Mouse (Mus musculus): Measurements from ENCODE around the gene Fam110c. TPM values are rescaled to one million over a fixed set of nuclear protein-coding genes. Genes with fewer than 3 reads are reported as not detected.
"Not testable (repeated sequence)": the region's sequence is repeated elsewhere in the genome, so short reads cannot be mapped to it uniquely, and the experiment has no call there.

The Fam110c gene
- 0.25 and 0.30 TPM in 2 replicates for polyA plus RNA-seq (2016; fragmentation: Nextera tagmentation; extraction: Ambion mirVana)

DNA sequence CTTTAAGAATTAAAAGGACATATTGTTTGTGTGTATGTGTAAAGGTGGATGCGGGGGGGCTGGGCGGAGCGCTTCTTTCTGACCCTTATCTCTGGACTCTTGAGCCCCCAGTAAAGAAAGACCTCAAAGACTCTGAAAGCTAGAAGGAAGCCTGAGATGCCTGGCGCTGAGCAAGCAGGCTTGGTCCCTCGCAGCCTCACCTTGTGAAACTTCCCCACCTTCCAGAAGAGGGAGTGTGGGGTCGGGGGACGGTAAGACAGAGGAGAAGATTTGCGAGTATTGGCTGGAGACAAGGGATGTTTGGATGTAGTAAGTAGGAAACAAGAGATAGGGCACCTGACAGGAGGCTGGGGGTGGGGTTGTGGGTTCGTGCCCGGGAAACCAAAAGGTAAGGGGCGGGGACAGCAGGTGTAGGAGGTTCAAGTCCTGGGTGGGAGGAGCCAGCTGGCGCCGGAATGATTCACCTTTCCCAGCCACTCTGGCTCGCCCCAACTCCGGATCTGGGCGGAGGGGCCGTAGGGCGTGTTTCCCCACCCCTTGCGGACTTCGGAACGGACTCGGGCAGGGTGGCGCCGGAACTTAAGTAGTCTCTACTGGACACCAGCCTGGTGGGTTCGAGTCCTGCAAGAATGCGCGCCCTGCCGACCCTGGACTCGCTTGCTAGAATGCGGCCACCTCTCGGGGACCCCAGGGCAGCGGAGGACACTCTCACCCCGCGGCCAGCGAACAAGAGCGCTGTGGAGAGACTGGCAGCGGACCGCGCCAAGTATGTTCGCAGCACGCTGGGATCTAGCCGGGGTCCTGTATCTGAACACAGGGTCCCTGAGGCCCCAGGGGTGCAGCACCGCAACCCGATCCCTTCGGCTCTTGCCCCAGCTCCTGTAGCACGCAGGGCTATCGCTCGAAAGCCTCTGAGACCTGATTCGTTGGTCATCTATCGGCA lies at the start of gene Fam110c:
TSS of gene Fam110c (plus strand) at position 450 of the 943 bp plus-strand sequence.
- Histone ChIP-seq H3K27me3 (ENCODE audit: low read depth, poor library complexity, severe bottlenecking) (peaks cover 61% of the 10 kb centered on the region), H3K4me1 (peaks cover 19% of the 10 kb centered on the region), H3K27ac (replicated peaks) (peak within 1 kb of the TSS; percentile 52; the same call in 1 of the 2 replicates)

DNA sequence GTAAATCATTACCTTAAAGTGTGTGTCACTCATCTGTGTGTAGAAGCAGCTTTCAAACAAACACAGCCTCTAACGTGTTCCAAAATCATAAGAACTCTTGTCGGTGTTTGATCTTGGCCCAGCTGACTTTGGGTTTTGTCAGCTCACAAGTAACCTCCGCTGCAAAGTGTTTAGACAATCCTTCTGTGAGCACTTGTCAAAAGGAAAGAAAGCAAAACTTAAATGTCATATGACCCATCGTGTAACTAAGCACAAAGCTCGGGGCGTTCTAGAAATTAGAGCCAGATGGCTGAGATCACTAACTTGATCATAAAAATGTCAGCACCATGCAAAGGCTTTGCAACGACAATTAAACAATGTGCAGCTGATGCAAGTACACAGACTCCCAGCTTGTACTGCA lies 47.2 kb upstream of the Fam110c start:
- no peaks in the 10 kb centered on the region for H3K27me3 ChIP-seq (ENCODE audit: low read depth, poor library complexity, severe bottlenecking)
- no peak overlapping the region for H3K4me3 ChIP-seq
- no peaks in the 10 kb centered on the region for H3K9me3 ChIP-seq (replicated peaks)
- WGBS: 77% methylated on average over 7 of the region's 7 CpGs
- no peak overlapping the region for H3K27ac ChIP-seq (replicated peaks)
- no peak for DNase-seq (ENCODE audit: low spot score)
- no peaks in the 10 kb centered on the region for H3K4me1 ChIP-seq
- H3K36me3 ChIP-seq: no peaks in the 10 kb centered on the region

More for the DNA sequence above, at the start of gene Fam110c:
- peak; percentile 55 for DNase-seq (ENCODE audit: low spot score)
- 1% methylated on average over 50 of the region's 50 CpGs for WGBS
- H3K4me3 ChIP-seq: peak within 1 kb of the TSS; percentile 63
- no peaks in the 10 kb centered on the region for H3K36me3 ChIP-seq
- no peaks in the 10 kb centered on the region for H3K9me3 ChIP-seq (replicated peaks)

DNA sequence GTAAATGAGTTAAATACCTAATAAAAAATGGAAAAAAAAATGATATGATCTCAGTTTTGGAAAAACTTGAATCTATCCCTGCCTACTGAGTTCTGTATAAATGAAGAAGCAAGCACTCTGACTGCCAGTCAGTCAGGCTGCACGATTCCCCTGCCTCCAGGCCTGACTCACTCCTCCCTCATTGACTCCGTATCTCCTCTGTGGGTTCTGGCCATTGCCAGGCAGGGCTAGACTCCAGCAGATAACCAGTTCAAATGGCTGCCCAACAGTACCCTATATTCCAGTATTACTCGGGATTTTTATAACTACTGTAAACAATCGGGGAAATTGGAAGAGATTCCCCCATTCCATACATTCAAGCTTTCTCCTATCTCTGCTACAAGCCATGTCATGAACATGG lies 21.6 kb upstream of the Fam110c start:
- Histone ChIP-seq H3K27me3 (ENCODE audit: low read depth, poor library complexity, severe bottlenecking) (no peaks in the 10 kb centered on the region), H3K4me1 (no peaks in the 10 kb centered on the region), H3K9me3 (replicated peaks) (no peaks in the 10 kb centered on the region), H3K27ac (replicated peaks) (no peak overlapping the region), H3K36me3 (no peaks in the 10 kb centered on the region), H3K4me3 (no peak overlapping the region)
- no peak for DNase-seq (ENCODE audit: low spot score)
- WGBS: 93% methylated on average over 4 of the region's 4 CpGs

DNA sequence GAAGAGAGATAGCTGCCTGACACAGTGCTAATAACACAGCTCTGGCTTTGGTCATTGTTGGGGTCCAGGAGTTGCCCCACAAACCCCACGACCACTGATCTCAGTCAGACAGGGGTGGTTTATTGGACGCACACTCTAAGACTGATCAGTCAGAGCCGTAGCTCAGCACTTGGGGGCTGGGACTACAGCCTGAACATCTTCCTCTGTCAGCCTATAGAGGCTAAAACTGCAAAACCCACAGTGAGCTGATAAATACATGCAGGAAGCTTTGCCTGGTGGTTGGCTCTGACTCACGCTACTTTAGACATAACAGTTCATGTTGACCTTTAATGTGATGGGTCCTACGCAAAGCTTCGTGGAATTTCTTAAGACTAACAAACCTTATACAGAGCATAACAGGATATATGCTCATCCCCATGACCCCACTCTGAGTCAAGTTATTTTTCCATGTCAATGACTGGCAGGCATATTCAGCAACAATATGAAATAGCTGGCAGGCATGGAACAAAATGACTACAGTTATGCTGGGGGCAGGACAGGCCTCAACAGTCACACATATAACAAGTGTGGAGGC lies 17.3 kb upstream of the Fam110c start:
- no peak for DNase-seq (ENCODE audit: low spot score)
- 88% methylated on average over 6 of the region's 6 CpGs for WGBS
- Histone ChIP-seq H3K36me3 (no peaks in the 10 kb centered on the region), H3K9me3 (replicated peaks) (no peaks in the 10 kb centered on the region), H3K27ac (replicated peaks) (no peak overlapping the region), H3K27me3 (ENCODE audit: low read depth, poor library complexity, severe bottlenecking) (no peaks in the 10 kb centered on the region), H3K4me3 (no peak overlapping the region), H3K4me1 (no peaks in the 10 kb centered on the region)

DNA sequence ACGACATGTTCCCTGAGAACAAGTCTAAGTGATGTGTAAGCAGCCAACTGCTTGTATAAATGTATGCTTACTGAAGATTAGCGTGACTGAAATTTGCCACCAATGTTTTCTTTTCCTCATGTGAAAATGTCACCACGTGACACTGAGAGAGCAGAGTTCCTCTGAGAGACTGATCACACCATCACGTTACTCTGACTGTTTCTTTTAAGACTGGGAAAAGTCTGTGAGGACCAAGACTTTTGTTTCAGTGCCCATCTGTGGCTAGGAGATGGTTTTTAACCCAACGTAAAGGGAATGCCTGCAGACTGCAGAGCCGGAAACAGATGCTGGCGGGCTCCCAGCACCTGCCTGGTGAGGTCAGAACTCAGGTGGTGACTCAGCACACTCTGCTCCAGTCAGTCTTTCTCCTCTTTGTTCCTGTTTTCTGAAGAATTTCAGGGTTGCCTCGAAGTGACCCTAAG lies 14.2 kb upstream of the Fam110c start:
- Histone ChIP-seq H3K36me3 (no peaks in the 10 kb centered on the region), H3K27me3 (ENCODE audit: low read depth, poor library complexity, severe bottlenecking) (no peaks in the 10 kb centered on the region), H3K4me3 (no peak overlapping the region), H3K4me1 (no peaks in the 10 kb centered on the region), H3K27ac (replicated peaks) (no peak overlapping the region), H3K9me3 (replicated peaks) (no peaks in the 10 kb centered on the region)
- DNase-seq (ENCODE audit: low spot score): no peak
- 69% methylated on average over 8 of the region's 8 CpGs for WGBS

DNA sequence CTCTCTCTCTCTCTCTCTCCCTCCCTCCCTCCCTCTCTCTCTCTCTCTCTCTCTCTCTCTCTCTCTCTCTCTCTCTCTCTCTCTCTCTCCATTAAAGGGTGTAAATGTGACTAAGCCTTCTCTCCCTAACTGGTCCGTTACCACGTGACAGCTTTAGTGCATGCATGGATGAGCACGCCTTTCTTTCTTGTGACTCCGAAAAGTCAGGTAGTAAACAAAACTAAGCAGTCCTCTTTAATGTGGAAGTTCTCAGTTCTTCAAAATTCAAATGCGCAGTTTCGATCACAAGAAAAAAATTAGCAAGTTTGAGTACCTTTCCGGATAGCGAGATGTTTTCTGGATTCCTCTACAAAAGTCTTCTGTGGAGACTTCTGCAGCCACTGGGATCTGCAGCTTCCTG lies 13.4 kb upstream of the Fam110c start:
- WGBS: 58% methylated on average over 8 of the region's 8 CpGs
- no peak overlapping the region for H3K4me3 ChIP-seq
- H3K9me3 ChIP-seq (replicated peaks): no peaks in the 10 kb centered on the region
- no peaks in the 10 kb centered on the region for H3K36me3 ChIP-seq
- DNase-seq (ENCODE audit: low spot score): no peak
- H3K27me3 ChIP-seq (ENCODE audit: low read depth, poor library complexity, severe bottlenecking): no peaks in the 10 kb centered on the region
- no peaks in the 10 kb centered on the region for H3K4me1 ChIP-seq
- H3K27ac ChIP-seq (replicated peaks): no peak overlapping the region

DNA sequence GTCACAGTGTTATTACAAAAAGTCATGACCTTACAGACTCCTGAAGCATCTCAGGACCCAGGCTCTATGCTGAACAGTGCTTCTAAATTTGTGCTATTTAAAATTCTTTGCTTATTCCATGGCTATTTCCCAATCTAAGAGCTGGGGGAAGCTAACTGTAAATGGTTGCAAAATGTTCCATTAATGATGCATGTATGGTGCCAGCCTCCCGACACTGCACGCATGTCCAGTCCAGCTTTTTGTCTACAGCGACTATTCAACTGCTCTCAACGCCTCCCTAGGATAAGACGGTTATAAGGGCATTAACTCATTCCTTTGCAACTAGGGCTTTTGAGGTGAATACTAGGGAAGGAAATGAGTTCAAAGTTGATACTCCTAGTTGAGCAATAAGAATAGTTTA lies 2.4 kb upstream of the Fam110c start:
- 88% methylated on average over 5 of the region's 5 CpGs for WGBS
- H3K4me1 ChIP-seq: peaks cover 19% of the 10 kb centered on the region
- peaks cover under 1% of the 10 kb centered on the region; the same call in 1 of the 2 replicates for H3K9me3 ChIP-seq (replicated peaks)
- peaks cover 42% of the 10 kb centered on the region for H3K27me3 ChIP-seq (ENCODE audit: low read depth, poor library complexity, severe bottlenecking)
- no peak overlapping the region for H3K27ac ChIP-seq (replicated peaks)
- H3K36me3 ChIP-seq: no peaks in the 10 kb centered on the region
- no peak for DNase-seq (ENCODE audit: low spot score)
- H3K4me3 ChIP-seq: no peak overlapping the region

DNA sequence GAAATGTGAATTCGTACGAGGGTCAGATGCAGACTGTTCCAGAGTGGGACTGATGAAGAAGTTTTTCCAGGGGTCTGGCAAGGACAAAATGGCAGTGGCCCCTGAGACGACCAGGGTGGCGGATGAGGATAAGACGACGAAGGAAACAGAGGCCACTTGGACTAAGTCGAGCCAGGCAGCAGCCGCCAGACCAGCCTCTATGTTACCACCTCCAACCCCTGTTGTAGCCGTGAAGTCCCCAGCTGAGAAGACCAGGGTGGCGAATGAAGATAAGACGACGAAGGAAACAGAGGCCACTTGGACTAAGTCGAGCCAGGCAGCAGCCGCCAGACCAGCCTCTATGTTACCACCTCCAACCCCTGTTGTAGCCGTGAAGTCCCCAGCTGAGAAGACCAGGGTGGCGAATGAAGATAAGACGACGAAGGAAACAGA lies 710 bp downstream of the Fam110c start:
- WGBS: under 1% methylated on average over 16 of the region's 18 CpGs

DNA sequence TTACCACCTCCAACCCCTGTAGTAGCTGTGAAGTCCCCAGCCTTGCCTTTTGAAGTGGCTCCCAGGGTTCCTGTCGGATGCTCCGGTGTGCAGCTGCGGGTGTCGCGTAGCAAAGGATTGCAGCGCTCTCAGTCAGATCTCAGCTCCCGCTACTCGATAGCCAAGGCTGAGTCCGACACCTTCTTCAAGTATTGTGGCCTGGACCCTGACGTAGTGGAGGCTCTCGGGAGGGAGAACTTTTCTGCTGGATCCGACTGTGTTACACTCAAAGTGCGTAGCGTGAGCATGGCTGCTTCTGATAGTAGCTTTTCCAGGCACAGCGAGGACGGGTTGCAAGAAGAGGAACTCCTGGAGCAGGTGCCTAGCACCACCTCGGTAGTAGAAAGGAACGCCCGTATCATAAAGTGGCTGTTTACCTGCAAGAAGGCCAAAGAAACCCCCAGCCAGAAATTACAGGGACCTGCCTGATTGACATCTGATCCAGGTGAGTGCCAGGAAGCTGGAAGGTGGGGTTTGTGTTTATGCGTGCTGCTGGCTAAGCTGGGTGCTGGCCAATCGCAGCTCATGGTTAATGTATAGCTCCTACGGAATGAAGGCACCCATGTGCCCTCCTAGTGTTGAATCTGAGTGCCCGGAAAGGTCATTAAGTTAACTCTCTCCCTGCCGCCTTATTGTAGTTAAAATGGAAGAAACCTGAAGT lies 1.3 kb downstream of the Fam110c start:
- H3K27ac ChIP-seq (replicated peaks): no peak overlapping the region
- H3K36me3 ChIP-seq: no peaks in the 10 kb centered on the region
- peak overlapping the region; percentile 52 for H3K4me3 ChIP-seq
- H3K9me3 ChIP-seq (replicated peaks): no peaks in the 10 kb centered on the region
- DNase-seq (ENCODE audit: low spot score): peak; percentile 53
- WGBS: 4% methylated on average over 24 of the region's 24 CpGs
- peaks cover 19% of the 10 kb centered on the region for H3K4me1 ChIP-seq
- H3K27me3 ChIP-seq (ENCODE audit: low read depth, poor library complexity, severe bottlenecking): peaks cover 61% of the 10 kb centered on the region

More for the DNA sequence above, 710 bp downstream of the Fam110c start:
- Histone ChIP-seq H3K27ac (replicated peaks) (0 out of 2 replicates have a peak overlapping the region, but pooled peaks have one; percentile 52), H3K4me1 (peaks cover 19% of the 10 kb centered on the region), H3K27me3 (ENCODE audit: low read depth, poor library complexity, severe bottlenecking) (peaks cover 61% of the 10 kb centered on the region), H3K4me3 (peak overlapping the region; percentile 63)
- DNase-seq (ENCODE audit: low spot score); H3K36me3 ChIP-seq; H3K9me3 ChIP-seq (replicated peaks): not testable (repeated sequence)

DNA sequence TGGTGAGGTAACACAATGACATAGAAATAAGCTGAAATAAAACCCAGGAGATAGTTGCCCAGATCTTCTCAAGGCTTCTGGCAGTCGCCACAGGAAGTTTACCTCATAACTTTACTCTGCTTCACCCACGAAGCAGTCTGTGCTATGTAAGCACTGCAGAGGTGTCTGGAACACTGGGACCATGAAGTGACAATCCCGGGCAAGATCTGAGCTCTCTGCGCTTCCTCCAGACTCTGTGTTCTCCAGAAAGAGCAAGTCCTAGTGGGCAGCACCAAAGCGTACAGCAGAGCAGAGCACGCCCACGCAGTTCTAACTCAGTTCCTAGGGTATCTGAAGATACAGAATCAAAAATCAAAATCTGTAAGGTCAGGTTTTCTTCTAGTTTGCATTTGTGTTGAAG lies 3.4 kb downstream of the Fam110c start:
- Histone ChIP-seq H3K27ac (replicated peaks) (no peak overlapping the region), H3K9me3 (replicated peaks) (no peaks in the 10 kb centered on the region), H3K4me3 (no peak overlapping the region), H3K36me3 (no peaks in the 10 kb centered on the region), H3K27me3 (ENCODE audit: low read depth, poor library complexity, severe bottlenecking) (peaks cover 58% of the 10 kb centered on the region), H3K4me1 (peaks cover 19% of the 10 kb centered on the region)
- DNase-seq (ENCODE audit: low spot score): no peak
- WGBS: 79% methylated on average over 7 of the region's 7 CpGs

DNA sequence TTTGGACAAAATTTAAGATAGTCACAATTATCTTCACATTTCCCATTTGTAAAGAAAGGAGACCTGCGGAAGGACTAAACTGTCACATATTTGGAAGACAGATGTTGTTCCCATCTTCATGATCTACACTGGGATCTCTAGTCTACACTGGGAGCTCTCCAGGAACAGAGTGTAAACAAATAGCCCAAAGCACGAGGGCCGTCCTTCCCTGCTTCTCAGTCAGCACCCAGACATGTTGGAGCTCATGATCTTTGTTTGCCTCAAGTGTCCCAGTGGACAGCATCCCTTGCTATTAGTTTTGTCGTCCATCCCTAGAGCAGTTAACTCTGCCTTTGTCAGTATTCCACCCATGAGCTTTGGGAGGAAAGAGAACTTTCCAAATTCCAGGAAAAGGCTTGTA lies 4.4 kb downstream of the Fam110c start:
- H3K36me3 ChIP-seq: no peaks in the 10 kb centered on the region
- 72% methylated on average over 4 of the region's 4 CpGs for WGBS
- H3K27ac ChIP-seq (replicated peaks): no peak overlapping the region
- H3K27me3 ChIP-seq (ENCODE audit: low read depth, poor library complexity, severe bottlenecking): peaks cover 47% of the 10 kb centered on the region
- no peaks in the 10 kb centered on the region for H3K9me3 ChIP-seq (replicated peaks)
- no peak for DNase-seq (ENCODE audit: low spot score)
- H3K4me1 ChIP-seq: peaks cover 19% of the 10 kb centered on the region
- no peak overlapping the region for H3K4me3 ChIP-seq

DNA sequence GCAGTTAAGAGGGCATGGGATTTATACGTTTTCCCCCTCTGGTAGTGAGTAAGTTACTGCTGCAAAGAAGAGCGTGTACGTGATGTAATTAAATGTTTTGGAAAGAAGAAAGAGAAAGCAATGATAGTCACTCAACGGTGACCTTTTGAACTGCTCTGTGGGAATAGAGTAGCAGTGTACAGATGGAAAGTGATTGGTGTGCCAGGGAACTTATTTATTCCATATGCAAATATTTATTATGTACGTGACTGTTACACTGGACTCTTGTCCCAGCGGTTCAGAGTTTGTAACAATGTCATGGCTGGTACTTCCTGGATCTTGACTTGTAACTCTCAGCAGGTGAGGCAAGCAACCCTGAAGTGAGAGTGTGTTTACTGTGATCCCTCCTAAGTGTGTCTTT lies 6.7 kb downstream of the Fam110c start:
- H3K4me1 ChIP-seq: peaks cover 1% of the 10 kb centered on the region
- WGBS: 74% methylated on average over 6 of the region's 6 CpGs

More for the DNA sequence above, 6.7 kb downstream of the Fam110c start:
- no peak for DNase-seq (ENCODE audit: low spot score)
- Histone ChIP-seq H3K36me3 (no peaks in the 10 kb centered on the region), H3K27me3 (ENCODE audit: low read depth, poor library complexity, severe bottlenecking) (peaks cover 28% of the 10 kb centered on the region), H3K9me3 (replicated peaks) (no peaks in the 10 kb centered on the region), H3K4me3 (no peak overlapping the region), H3K27ac (replicated peaks) (no peak overlapping the region)

All from midbrain, embryonic 10.5 days (tissue).